Mouse (Mus musculus) kidney, postnatal 4 days (tissue): ENCODE results near the gene Cltc.
"Not testable (repeated sequence)": the region's sequence is repeated elsewhere in the genome, so short reads cannot be mapped to it uniquely, and the experiment has no call there.

Source experiments
- DNase-seq, 2 experiments: peaks; one replicate each; pipeline ENCODE4 v3.0.0; 2021; ENCODE audit warnings: mixed read lengths in 2 of 2

Cltc gene

DNA sequence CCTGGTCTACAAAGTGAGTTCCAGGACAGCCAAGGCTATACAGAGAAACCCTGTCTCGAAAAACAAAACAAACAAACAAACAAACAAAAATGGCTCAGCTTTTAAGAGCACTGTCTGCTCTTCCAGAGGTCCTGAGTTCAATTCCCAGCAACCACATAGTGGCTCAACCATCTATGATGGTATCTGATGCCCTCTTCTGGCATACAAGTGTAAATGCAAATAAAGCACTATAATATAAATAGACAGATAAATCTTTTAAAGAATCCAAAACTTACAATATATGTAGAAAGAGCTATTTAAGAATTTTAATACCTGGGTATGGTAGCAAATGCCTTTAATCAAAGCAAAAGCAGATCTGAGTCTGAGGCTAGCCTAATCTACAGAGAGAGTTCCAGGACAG is 19.1 kb downstream of the Cltc start:
- not testable (repeated sequence) for DNase-seq

DNA sequence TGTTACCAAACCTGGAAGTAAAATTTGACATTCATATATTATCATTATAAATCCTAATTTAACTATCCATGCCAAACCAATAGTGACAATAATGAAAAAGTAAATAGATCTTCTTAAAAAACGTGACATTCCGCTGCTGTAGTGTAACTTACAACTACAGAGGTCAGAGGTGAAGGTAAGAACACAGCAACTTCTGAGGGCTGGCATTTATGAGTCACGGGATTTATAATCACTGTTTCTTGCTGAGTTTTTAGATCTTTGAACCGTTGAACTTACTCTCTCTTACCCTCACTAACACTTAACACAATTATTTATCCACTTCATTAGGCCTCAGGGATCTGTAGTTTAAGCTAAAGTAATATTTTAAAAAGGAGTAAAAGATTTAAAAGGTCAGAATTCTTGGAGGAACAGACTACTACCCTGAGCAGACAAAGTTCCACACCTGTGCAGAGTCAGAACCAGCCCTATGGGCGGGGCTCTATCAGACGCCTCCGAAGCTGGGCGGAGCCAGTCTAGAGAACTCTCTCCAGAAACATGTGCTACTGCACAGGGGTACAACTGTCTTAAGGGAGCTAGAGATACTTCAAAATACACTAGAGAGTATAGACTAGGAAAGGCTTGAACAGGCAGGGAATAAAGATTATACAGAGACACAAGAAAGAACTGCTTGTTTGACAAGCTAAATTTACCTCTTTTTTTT is 19.9 kb downstream of the Cltc start:
- peak; percentile 17 to 40 for DNase-seq

DNA sequence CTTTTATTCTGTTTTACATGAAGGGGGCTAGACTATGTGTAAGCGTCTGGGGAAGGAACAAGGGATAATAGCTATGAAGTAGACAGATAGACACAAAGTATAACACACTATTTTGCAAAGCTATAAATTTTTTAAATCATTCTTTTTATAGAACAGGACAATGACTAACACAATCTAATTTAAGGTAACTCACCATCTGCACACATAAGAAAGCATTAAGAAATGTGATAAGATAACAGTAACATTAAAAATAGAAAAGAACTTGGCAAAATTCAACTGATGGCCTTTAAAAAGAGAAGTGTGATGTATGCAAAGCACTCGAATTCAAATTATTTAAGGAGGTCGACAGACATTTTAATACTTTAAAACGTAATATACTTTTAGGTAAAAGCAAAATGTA is 22.4 kb downstream of the Cltc start:
- DNase-seq: no peak

GRCm38 (mm10) chr11:86734241-86734939 is 23.0 kb downstream of the Cltc start:
- DNase-seq: no peak

DNA sequence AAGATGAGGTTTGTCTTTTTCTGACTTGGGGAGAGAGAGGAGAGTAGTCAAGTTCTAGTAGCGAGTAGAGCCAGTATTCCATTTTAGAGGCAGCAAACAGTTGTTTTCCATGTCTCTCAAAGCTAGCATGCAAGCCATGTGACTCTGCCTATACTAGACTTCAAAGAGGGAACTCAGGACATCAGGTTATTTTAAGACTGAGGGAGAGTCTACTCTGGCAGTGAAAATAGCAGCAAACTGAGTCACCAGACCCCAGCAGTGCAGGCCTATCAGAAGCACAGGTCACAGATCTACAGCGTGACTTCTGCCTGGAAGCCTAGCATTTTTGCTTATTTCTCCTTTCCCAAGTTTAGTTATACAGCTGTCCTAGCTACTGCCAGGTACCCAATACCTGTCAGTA is 25.9 kb downstream of the Cltc start:
- no peak for DNase-seq

DNA sequence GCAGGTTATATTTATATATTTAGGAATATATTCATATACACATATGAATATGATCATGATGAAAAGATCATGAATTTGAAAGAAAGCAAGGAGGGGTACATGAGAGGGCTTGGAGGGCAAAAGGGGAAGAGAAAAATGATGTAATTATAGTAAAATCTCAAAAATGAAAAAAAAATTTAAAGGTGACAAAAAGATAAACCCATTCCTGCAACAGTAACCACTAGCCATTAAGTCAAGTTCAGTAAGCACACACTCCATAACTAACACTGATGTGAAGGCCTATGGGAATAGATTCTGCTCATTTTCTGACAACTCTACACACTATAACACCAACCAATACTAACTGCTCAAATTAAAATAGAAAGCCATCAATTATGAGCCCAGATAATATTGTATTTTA is 31.8 kb downstream of the Cltc start:
- no peak for DNase-seq

DNA sequence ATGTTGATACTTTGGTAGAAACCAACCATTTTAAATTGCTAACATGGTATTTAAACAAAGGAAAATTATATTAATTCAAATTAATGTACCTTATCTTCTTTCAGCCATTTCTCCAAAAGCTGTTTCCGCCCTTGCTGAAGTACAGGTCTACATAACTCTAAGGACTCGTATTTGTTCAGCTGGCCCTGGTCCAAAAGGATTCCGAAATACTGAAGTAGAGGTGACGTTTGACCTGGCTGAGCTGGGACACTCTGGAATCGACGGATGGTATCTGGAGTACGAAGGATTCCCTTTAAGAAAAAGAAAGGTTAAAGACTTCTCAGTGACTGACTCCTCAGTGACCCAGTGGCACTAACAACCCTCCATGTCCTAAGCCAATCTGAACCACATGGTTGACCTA is 32.4 kb downstream of the Cltc start:
- DNase-seq: no peak

DNA sequence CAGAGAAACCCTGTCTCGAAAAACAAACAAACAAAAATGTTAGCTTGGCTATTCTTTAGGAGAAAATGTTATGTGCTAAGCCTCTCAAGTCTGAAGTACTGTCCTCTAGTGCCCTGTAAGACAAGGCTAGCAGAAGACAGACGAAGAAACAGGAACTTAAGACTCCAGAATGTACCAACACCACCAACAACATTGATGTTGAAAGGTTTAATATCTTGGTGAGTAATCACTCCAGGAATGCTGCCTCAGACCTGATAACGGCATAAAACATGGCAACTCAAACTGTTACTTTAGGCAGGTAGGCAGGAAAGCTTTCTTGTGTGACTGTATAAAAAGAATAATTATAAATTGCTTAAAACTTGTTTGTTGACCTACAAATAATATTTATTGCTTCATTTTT is 33.4 kb downstream of the Cltc start:
- DNase-seq: no peak

DNA sequence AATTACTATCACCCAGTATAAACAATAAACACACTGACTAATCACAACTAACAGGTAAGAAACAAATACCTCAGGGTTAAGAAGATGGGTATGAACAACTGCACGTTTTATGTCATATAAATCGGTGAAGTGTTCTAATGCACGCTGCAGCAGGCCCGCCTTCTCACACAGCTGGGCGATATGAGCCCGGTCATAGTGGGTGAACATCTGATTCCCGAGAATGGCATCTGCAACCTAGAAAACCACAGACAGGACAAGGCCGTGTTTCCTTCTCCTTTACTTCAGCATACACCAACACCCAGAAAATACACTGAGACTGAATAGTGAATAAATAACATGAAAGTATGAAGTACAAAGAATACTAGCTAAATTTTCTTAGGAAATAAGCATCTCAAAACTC is 38.0 kb downstream of the Cltc start:
- no peak for DNase-seq

GRCm38 (mm10) chr11:86718369-86718768 is 39.0 kb downstream of the Cltc start:
- no peak for DNase-seq

- no peak for DNase-seq
Measured at GRCm38 (mm10) chr11:86717306-86718065, 39.9 kb downstream of the Cltc start.

DNA sequence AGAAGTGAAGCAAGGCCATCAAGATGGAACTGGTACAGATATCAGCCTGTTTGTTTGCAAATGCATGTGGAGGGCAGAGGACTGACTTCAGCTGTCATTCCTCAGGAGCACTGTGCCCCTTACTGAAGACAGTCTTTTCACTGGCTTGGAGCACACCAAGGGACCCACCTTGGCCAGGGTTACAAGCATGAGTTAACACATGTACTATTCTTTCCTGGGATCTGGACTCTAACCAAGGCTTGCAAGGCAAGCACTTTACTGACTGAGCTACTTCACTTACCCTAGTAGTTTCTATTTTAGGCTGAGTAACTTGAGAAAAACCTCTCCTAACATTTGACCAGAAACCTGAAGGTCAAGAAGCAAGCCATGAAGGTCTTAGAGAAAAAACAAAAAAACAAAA is 42.8 kb downstream of the Cltc start:
- no peak for DNase-seq

GRCm38 (mm10) chr11:86701151-86701550 is 56.2 kb downstream of the Cltc start:
- no peak for DNase-seq

DNA sequence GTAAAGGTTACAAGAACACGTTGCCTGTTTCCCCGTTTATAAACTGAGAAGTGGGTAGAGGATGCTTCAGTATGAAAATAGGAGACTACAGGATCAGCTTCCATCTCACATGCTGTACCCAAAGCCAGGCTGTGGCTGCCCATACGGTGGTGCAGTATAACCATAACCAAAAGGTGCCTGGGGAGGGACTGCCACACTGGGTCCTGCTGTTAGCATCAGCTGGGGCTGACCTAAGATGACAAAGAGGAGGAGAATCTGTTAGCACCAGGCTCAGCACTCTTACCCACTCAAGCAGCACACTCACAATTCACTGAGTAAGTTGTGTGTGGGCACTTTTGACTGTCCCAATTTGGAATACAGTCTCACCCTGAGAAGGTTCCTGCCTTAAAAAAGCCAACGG is 61.9 kb downstream of the Cltc start:
- DNase-seq: no peak

GRCm38 (mm10) chr11:86692546-86692945 is 64.8 kb downstream of the Cltc start:
- no peak for DNase-seq

- DNase-seq: no peak
Measured at GRCm38 (mm10) chr11:86691956-86692355, 65.4 kb downstream of the Cltc start.

DNA sequence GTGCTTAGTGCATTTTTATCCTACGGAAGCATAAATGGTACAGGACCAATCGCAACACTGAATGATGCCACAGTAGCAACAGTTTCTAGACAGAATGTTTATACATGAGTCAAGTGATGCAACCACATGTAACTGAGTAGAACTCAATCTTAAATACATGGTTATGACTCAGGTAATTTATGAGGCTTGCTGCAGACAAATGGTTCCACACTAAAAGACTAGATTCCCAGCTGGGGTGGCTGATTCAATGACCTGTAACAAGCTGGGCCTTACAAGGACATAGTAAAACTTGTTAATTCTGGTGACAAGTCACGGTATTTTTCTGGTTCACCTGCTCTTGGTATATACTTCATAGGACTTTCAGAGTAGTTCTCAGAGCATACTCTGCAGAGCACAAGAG is 65.9 kb downstream of the Cltc start:
- DNase-seq: no peak

GRCm38 (mm10) chr11:86690383-86690782 is 67.0 kb downstream of the Cltc start:
- DNase-seq: no peak

DNA sequence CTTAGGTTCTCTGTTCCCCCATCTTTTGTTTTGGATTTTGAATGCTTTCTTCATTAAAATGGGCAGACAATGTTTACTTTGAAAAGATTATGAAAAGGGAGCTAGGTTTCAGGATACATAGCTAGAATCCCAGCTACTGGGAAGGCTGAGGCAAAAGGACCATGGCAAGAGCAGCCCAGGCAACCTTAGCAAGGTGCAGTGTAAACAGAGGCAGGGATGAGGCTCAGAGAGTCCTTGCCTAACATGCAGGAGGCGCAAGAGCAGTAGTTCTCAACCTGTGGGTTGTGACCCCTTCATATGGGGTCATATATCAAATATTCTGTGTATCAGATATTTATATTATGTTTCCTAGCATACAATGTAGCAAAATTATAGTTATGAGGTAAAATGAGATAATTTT is 72.0 kb downstream of the Cltc start:
- DNase-seq: no peak

DNA sequence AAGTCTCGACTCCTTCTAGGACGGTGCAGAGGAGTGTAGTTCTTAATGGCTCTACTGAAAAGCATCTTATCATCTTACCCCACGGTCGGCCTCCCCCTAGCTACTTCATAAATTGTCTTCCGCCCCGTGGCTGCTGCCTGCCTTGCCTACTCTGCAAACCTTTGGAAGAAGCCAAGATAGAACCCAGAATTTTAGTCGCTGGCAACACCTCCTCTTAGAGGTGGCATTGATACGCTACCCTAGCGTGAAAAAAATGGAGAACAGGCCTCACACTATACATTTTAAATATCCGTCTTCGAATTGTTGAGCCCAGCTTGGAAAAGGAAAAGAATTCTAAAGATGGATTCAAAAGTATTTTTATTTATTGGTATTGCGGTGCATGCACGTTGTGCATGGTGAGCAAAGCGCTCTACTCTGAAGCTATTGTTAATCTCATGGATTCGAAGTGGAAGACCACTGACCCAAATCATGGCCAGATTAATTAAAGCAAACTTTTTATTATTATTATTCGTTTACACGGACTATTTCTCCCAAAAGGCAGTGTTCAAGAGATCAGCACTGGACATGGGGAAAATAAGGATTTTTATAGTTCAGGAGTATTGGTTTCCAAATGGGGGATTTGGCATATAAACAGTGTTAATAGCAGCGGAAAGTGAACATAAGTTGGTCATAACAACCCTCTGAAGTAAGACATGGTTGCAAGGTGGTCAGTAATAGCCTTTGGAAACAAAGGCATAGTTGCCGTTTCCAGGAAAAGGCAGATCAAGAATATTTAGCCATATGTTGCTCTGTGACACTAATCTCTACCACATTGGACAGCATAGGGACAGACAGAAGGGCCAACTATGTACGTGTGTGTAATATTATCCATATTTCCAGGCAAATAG is 73.0 kb downstream of the Cltc start:
- DNase-seq: no peak

DNA sequence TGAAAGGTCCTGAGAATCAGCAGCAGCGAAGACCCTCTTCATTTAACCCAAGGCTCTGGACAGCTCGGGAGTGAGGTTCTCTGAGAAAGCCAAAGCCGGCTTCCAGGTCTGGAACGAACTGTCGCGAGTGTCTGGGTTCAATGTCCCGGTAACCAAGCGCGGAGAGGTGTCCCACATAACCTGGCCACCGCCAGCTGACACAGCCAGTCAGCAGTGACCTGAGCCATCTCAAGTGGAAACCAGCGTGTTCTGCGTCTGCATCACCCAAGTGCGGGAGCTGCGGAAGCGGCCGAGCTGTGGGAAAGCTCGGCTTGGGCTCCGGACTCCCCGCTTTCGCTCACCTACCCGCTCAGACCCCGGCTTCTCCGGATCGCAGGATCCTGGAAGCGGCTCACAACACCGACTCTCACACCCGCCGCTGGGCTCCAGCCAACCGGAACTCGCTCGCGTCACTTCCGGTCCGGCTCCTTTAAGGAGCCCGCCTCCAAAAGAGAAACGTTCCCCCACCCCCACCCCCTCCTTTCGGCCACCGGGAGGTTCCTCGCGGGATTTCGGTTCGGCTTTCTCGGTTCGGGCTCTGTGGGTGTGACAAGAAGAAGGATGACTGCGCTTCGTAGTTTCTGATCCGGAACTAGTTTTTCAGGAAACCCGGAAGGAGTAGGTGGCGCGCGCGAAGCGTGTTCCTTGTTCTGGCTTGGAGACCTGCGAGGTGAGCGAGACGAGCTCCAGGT is 73.8 kb downstream of the Cltc start, which contains the start of the genes Vmp1 and Ptrh2:
Gene Vmp1 (minus strand): TSS at position 442 of the 731 bp plus-strand sequence.
Gene Ptrh2 (plus strand): TSS at position 591 of the 731 bp plus-strand sequence.
- peak; percentile 96 to 97 for DNase-seq

- DNase-seq: no peak
Measured at GRCm38 (mm10) chr11:86682861-86683260, 74.5 kb downstream of the Cltc start.
